Mouse (Mus musculus) thymus, postnatal 4 days (tissue): ENCODE data around the gene Vars.
"Not testable (repeated sequence)": the region's sequence is repeated elsewhere in the genome, so short reads cannot be mapped to it uniquely, and the experiment has no call there.

Source experiments
- DNase-seq: peaks from one replicate; pipeline ENCODE4 v3.0.0; 2021

The Vars gene

DNA sequence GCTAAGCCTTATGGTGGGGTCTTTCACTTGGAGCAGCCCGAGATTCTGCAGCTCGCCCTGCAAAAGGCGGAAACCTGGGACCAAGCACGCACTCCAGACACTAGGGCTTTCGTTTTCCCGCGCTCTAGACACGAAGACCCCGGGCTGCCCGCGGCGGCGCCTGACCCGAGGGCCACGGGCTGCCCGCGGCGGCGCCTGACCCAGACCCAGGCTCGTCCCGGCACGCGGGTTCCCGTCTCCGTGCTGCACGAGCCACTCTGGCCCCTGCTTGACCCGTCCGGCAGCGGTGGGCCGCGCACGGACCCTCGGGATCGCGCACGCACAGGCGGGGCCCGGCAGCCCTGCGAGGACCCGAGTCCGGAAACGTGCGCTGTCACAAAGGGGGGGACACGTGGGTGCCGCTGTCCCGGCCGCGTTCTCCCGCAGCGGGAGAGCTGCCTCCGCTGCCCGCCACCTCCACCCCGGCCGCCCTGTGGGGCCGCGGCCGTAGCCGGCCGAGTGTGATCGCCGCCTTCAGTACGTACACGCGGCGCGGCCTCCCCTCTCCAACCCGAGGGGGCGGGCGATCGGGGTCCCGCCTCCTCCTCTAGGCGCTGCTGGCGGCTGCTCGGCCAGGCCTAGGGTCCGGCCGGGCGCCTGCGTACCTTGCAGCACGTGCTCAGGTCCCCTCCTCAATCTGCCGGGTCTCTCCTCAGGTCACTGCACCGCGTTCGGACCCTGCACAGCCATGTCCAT lies at the start of gene Vars:
Vars (plus strand) TSS at position 271 of the 735 bp plus-strand sequence.
- peak; percentile 86 for DNase-seq

DNA sequence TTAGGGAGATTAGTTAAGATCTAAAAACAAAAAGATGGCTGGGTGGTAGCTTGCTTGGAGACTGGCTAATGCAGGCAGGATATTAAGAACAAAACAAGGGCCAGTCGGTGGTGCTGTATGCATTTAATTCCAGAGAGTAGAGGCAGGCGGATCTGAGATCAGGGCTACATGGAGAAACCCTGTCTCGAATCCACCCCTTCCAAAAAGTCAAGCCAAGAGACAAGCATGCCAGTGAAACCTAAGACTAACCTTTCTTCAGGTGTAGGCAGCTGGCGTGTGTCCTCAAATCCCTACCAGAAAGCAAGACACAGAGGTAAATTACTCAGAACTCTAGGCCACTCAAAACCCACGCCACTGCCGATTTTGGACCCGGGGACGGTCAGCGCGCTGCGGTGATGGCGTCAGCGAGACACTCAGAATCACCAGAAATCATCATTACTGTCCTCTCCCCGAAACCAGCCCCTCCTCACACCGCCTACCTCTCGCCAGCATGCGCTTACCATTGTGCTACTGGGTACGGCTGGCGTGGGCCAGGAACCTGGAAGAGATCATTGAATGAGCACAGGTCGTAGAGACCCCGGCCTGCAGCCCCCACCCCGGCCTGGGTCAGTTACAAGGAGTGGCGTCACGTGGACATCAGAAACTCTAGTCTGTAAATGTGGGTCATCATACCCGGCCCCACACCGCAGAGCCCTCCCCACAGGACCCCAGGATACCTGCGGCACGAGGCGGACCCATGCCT lies 49.0 kb upstream of the Vars start:
- DNase-seq = no peak

DNA sequence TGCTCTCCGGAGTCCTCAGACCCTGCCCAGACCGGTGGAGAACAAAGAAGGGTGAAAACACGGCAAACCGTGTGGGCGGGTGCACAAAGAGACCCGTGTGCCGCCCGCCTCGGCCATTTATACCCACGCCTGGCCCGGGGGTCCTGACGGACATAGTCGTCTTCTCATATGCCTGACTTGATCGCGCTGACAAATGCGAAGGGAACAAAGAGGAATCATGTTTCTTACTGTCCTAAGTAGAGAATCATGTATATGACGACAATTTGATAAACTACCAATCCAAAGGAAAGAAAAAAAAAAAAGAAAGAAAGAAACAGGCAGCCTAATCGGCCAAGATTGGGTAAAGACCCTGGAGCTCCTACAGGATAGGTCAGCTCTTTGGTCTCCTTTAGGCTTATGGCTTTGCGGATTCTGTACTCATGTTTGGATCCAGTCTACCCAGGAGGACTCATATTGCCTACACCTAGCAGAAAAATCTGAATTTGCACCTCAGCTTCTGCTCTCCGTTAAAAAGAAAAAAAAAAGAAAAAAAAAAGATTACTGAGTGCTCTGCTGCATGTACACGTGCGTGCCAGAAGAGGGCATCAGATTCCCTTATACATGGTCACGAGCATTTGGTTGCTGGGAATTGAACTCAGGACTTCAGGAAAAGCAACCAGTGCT lies 48.3 kb upstream of the Vars start:
- DNase-seq = peak; percentile 86

DNA sequence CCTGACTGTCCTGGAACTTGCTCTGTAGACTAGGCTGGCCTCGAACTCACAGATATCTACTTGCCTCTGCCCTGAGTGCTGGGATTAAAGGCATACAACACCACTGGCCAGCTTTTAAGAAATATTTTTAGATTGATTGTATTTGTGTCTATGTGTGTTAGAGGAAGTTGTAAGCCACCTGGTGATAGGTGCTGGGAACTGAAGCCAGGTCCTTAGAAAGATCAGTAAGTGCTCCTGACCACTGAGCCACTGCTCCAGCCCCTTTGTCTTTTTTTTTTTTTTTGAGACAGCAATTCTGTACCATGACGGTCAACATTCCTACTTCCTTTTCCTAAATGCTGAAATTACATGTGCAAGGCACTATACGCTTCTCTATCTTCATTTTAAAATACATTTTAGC lies 47.5 kb upstream of the Vars start:
- DNase-seq = no peak

DNA sequence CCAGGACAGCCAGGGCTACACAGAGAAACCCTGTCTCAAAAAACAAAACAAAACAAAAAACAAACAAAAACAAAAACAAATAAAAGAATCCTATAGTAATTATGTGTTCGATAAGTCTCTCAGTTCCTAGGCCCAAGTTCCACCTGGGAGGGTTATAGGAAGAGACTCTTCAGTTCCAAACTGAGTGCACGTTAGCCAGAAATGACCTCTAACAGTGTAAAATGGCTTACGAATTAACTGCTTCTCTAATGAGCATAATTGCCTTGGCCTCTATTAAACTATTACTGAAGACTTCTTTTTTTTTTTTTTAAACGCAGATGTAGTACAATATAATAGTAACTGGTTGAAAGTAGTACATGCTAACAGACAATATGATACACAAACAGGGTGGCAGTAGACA lies 46.9 kb upstream of the Vars start:
- no peak for DNase-seq

DNA sequence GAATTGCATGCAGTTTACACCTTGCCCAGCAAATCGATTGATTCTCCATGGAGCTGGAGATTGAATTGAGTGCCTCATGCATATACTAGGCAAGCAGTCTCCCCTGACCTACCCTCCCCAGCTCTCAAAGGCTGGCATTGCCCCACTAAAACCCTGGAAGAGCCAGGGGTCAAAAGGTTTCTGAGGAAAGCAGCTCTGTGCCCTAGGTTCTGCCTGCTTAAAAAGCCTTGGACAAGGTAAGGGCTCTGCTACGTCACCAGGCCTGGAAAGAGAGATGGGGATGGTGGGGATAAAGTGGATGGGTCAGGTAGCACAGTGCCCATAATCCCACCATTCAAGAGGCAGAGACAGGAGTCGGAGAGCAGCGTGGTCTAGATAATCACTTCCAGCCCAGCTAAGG lies 46.0 kb upstream of the Vars start:
- no peak for DNase-seq

DNA sequence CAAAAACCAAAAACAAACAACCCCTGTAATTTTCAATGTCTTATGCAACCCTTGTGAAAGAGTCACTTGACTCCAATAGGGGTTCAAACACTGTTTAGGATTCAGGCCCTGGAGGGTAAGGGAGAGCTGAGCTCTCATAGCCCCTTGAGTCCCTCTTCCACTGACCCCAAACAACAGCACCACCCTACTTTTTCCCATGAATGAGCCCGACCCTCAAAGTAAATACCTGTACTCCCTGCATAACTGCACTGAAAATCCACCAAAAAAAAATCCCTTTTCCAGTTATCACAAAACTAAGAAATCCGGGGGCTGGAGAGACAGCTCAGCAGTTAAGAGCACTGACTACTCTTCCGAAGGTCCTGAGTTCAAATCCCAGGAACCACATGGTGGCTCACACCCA lies 44.9 kb upstream of the Vars start:
- DNase-seq = no peak

DNA sequence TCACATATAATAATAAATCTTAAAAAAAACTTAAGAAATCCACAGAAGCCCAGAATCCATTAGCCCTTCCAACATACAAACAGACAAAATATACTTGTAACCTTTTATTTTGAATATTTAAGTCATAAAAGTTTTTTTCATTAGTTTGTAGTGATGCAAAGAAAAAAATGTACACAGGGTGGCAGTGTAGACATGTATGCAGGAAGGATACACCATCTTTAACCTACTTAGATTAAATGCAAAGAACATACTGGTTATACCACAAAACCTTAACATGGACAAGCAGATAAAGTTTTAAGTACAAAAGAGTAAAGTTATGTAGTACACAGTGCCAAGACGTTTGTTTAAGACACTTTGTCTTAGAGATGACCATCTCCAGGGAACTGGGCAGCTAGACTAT lies 44.4 kb upstream of the Vars start:
- no peak for DNase-seq

DNA sequence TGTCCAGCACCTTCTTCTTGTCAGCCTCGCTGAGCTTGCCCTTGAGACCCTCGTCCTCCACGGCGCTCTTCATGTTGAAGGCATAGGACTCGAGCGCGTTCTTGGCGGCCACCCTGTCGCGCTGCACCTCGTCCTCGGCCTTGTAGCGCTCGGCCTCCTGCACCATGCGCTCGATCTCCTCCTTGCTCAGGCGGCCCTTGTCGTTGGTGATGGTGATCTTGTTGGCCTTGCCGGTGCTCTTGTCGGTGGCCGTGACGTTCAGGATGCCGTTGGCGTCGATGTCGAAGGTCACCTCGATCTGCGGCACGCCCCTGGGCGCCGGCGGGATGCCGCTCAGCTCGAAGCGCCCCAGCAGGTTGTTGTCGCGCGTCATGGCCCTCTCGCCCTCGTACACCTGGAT lies 43.5 kb upstream of the Vars start:
- DNase-seq = not testable (repeated sequence)

DNA sequence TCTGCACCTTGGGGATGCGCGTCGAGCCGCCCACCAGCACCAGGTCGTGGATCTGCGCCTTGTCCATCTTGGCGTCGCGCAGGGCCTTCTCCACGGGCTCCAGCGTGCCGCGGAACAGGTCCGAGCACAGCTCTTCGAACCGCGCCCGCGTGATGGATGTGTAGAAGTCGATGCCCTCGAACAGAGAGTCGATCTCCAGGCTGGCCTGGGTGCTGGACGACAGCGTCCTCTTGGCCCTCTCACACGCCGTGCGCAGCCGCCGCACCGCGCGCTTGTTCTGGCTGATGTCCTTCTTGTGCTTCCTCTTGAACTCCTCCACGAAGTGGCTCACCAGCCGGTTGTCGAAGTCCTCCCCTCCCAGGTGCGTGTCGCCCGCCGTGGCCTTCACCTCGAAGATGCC lies 42.8 kb upstream of the Vars start:
- DNase-seq = not testable (repeated sequence)

DNA sequence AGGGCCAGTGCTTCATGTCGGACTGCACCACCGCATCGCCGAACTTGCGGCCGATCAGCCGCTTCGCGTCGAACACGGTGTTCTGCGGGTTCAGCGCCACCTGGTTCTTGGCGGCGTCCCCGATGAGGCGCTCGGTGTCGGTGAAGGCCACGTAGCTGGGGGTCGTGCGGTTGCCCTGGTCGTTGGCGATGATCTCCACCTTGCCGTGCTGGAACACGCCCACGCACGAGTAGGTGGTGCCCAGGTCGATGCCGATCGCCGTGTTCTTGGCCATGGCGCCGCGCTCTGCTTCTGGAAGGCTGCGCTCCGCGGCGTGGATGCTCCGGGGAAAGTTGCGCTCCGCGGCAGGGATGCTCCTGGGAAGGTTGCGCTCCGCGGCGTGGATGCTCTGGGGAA lies 42.1 kb upstream of the Vars start:
- peak; percentile 28 for DNase-seq

DNA sequence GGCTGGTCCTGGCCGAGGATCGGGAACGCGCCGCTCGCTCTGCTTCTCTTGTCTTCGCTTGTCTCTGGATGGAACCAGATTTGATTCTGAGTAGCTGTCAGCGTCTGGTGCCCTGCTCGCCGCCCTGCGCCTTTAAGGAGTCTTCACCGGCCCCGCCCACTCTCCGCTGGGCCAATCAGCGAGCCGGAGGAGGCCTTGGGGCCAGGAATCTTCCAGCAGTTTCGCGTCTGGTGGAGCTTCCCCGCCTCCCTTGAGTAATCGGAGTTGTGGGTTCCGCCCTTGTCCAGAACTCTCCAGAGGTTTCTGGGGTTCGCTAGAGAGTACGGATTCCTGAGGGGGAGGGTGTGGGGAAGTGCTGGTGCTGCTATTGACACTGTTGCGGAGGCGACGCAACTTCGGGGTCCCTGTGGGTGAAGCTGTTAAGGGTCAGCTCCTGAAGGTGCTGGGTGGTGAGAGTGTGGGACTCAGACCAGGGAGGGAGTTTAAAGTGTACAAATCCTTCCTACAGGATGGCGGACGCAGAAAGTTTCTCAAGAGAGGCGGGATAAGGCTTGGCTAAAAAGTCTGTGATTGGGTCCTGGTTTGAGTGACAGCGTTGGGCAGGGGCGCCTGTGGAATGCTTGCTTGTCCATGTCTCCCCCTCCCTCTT lies 41.5 kb upstream of the Vars start, which contains the start of gene Hspa1b:
Hspa1b (minus strand) TSS at position 109 of the 649 bp plus-strand sequence.
- DNase-seq = peak; percentile 75

DNA sequence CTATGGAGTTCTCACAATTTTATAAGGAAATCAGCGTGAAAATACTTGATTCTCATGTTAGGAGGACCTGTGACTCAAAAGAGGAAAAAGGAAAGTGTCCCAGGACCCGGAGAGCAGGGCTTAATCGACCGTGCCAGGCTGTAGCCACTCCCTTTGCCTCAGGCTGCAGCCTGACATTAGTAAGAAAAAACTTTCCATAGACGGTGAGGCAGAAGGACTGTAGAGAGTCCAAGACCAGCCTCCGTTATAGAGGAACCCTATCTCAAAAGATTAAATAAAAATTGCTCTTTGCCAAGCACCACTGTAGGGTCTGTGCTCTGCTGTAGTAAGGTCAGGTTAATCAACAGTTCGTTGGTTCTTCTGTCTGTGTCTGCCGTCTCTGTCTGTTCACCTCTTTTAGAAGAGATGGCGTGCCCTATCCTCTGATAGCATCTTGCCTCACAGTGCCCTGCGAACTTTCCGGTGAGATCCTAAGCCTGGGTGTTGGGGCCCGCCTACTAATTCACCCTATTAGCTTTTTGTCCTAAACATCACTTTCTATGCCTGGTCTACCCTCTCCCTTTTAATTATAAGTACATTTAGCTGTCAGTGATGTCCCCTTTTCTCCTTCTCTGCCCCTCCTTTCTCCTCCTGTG lies 40.8 kb upstream of the Vars start:
- DNase-seq = no peak

DNA sequence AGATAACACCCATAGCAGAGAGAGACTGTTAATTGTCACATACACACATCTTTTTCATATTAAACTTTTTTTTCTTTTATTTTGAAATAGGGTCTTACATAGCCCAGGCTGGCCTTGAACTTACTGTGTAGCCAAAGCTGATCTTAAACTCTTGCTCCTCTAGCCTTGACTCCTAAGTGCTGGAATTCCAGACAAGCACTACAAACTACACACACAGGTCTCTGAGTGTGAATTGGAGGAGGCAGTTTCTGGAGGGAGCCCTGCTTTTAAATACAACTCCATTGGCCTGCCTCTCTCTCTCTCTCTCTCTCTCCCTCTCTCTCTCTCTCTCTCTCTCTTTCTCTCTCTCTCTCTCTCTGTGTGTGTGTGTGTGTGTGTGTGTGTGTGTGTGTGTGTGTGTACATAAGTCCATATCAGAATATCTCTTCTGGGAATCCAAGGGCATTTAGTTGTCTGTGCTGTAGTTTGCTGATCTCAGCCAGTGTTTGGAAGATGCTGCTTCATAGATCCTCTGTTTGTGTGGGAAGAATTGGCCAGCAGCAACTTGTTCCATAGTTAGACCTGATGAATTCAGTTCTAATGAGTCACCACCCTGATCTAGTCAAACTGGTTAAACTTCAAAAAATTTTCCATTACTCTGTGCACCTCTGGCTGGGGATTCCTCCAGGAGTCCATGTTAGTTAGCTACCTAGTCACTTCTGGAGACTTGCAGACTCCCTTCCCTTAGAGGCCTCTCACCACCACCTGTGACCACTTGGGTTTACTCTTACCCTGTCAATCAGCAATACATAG lies 39.9 kb upstream of the Vars start:
- DNase-seq = no peak

DNA sequence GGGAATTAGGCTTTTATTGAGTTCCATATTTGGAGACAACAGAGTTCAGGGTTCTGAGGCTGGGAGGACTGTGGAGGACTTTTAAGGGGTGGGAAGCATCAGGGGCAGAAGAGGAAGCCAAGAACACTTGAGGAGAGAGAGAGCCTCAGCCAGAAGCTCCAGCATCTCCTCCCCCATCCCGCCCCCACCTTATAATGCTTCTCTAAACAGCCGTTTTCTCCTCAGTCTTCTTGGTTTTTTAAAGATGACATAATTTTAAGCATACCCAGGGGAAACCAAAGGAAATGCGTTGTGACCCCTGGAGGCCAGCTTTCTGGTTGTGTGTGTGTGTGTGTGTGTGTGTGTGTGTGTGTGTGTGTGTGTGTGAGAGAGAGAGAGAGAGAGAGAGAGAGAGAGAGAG lies 38.7 kb upstream of the Vars start:
- DNase-seq = no peak

DNA sequence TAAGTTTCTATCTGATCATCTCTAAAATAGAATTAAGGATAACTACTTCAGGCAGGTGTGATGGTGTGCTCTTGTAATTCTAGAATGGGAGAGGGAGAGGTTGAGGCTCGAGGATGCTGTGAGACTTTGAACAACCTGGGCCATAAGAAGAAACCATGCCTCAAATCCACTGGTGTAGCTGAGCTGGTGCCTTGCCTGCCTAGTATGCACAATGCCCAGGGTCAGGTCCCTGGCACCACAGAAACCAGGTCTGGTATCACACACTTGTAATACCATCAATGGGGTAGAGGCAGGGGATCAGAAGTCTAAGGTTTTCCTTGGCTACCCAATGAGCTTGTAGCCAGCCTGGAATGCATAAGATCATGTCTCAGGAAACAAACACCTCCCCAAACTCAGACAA lies 37.9 kb upstream of the Vars start:
- DNase-seq = no peak

DNA sequence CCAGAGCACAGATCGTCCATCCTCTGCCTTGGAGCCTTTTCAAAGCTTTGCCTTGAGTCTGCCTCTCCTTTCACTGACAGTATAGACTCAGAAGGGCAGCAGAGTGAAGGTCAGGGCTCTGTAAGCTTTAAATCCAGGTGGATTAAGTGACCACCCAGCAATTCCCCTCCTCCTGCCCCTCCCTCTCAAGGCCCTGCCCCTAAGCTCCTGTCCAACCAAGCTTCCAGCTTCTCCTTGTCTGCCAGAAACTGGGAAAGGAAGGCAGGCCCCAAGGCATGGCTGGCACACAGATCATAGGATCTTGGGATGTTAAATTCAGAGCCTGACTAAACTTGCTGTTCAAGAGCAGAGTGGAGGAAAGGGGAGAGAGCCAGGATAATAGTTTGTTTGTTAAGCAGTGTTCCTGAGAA lies 36.1 kb upstream of the Vars start:
- no peak for DNase-seq

DNA sequence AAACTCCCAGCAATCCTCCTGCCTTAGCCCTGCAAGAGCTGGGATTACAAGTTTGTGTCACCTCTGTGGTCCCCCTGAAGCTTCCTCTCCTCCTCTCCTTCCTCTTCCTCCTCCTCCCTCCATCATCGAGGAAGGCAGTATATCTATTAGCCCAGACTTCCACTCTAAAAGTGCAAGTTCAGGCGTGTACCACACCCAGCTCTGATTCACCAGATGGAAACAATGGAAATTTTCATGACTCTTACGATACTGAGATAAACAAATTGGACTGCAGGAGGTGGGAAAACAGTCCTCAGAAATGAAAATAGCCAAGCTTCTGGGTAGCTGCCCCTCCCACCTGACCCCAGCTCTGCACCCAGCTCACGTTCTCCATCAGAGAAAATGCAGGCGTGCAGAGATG lies 35.2 kb upstream of the Vars start:
- no peak for DNase-seq

DNA sequence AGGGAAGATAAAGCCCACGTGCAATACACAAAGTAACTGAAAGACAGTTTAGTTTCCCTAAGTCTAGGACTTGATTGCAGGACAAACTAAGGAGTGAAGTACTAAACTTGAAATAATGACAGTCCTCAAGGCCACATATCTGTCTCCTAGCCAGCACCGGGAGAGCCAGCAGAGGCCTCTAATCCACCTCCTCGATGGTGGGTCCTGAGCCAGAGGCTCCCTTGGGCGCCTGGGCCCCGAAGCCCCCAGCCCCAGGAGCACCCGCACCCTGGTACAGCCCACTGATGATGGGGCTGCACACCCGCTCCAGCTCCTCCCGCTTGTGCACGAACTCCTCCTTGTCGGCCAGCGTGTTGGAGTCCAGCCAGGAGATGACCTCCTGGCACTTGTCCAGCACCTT lies 31.0 kb upstream of the Vars start, which contains the start of gene Gm20481:
Gm20481 (plus strand) TSS at position 91 of the 400 bp plus-strand sequence.
- not testable (repeated sequence) for DNase-seq

DNA sequence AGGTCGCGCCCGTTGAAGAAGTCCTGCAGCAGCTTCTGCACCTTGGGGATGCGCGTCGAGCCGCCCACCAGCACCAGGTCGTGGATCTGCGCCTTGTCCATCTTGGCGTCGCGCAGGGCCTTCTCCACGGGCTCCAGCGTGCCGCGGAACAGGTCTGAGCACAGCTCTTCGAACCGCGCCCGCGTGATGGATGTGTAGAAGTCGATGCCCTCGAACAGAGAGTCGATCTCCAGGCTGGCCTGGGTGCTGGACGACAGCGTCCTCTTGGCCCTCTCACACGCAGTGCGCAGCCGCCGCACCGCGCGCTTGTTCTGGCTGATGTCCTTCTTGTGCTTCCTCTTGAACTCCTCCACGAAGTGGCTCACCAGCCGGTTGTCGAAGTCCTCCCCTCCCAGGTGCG lies 29.9 kb upstream of the Vars start:
- DNase-seq = not testable (repeated sequence)

DNA sequence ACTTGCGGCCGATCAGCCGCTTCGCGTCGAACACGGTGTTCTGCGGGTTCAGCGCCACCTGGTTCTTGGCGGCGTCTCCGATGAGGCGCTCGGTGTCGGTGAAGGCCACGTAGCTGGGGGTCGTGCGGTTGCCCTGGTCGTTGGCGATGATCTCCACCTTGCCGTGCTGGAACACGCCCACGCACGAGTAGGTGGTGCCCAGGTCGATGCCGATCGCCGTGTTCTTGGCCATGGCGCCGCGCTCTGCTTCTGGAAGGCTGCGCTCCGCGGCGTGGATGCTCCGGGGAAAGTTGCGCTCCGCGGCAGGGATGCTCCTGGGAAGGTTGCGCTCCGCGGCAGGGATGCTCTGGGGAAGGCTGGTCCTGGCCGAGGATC lies 29.1 kb upstream of the Vars start:
- DNase-seq = not testable (repeated sequence)
